9 mouse cellular contexts compared by ENCODE assay signal in the genomic region with DNA sequence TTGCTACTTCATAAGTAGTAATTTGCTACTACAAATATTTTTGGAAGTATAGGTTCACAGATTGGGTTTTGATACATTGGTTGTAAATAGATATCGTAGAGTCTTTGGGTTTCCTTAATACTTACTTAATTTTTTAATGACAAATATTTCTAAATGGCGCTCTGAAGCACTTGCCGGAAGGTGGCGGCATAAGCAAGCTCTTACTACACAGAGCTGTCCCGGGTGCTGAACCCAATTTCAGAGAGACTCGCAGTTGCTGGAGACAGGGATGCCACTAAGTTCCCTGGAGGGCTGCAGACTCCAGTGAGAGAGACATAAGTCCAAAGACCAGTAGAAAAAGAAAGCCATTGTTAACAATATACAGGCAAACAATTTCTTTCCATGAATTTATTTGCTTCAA. TPM values are rescaled to one million over a fixed set of nuclear protein-coding genes. Genes with fewer than 3 reads are reported as not detected.
DNase-seq lines count a peak whose midpoint lies in the region; ATAC-seq and TF ChIP-seq lines count a peak whose summit lies in the region.
"Had no signal": no experiment of that assay in that cellular context is flagged by ENCODE, and none has a peak within 500 bp of the region (broad histone marks: within the 10 kb centered on the region; RNA-seq: fewer than 3 reads in every experiment).

No protein-coding gene starts in this region.

- H3K4me1 ChIP-seq in hindbrain, embryonic 11.5 days (replicated peaks; ENCODE audit: control insufficient read depth, insufficient read depth, low read length), result 0 out of 2 replicates have a peak, but pooled peaks cover 5% of the 10 kb centered on the region
- peaks cover 19% of the 10 kb centered on the region for H3K4me1 ChIP-seq in hindbrain, embryonic 13.5 days (replicated peaks)

- H3K4me3 ChIP-seq in hindbrain, embryonic 11.5 days (ENCODE audit: low read depth, low read length), result no peak overlapping the region
- no peak overlapping the region for H3K4me3 ChIP-seq in hindbrain, embryonic 13.5 days
- no peak overlapping the region for H3K4me3 ChIP-seq in myocyte
- H3K4me3 ChIP-seq: erythroblast, embryonic 14.5 days had no signal

- H3K79me2 ChIP-seq in myocyte (ENCODE audit: control insufficient read depth, insufficient read depth), result no peaks in the 10 kb centered on the region

- no peak overlapping the region for H3K27ac ChIP-seq in hindbrain, embryonic 11.5 days (ENCODE audit: low read depth, low read length)
- no peak overlapping the region for H3K27ac ChIP-seq in hindbrain, embryonic 13.5 days

- no peak for TF ChIP-seq POLR2A in myocyte (IDR thresholded peaks at IDR 0.05; ENCODE audit: insufficient read length, low read depth)

- ATAC-seq in hindbrain, embryonic 11.5 days (ENCODE audit: low FRiP score), result peak; percentile 51
- no peak for ATAC-seq in hindbrain, embryonic 13.5 days (ENCODE audit: low FRiP score)
- ATAC-seq in hematopoietic stem cell, adult 5-6 weeks (replicated peaks in 1 of 2; ENCODE audit: insufficient read depth in 1 of 2, low FRiP score in 2 of 2, low TSS enrichment in 1 of 2, low read depth in 1 of 2, poor library complexity in 2 of 2, severe bottlenecking in 2 of 2), result peak; percentile 56 to 58; a peak in 3 of 4 replicates

- intact Hi-C loops in left cerebral cortex, postnatal 25 days (cut with DNase I), result loop anchor here (2.0 to 10.0 kb wide), 4 partner anchors 152 to 1476 kb away; no protein-coding TSS in a partner anchor

- no peak overlapping the region for H3K9ac ChIP-seq in hindbrain, embryonic 11.5 days (ENCODE audit: low read depth, low read length)
- no peak overlapping the region for H3K9ac ChIP-seq in hindbrain, embryonic 13.5 days

- 5% methylated on average over 6 of the region's 6 CpGs for WGBS in hindbrain, embryonic 11.5 days
- 4% methylated on average over 6 of the region's 6 CpGs for WGBS in hindbrain, embryonic 13.5 days

- H3K36me3 ChIP-seq in hindbrain, embryonic 11.5 days (ENCODE audit: control insufficient read depth, insufficient read depth, low read length), result no peaks in the 10 kb centered on the region
- no peaks in the 10 kb centered on the region for H3K36me3 ChIP-seq in hindbrain, embryonic 13.5 days
- no peaks in the 10 kb centered on the region for H3K36me3 ChIP-seq in myocyte (ENCODE audit: control insufficient read depth, insufficient read depth)

- no peak overlapping the region for H3ac ChIP-seq in myocyte (ENCODE audit: control insufficient read depth, insufficient read length)

- no peak overlapping the region for H3K4me2 ChIP-seq in hindbrain, embryonic 11.5 days (replicated peaks; ENCODE audit: low read depth, low read length)
- H3K4me2 ChIP-seq in hindbrain, embryonic 13.5 days, result no peak overlapping the region
- H3K4me2 ChIP-seq in myocyte (ENCODE audit: low read depth), result no peak overlapping the region

- no peaks in the 10 kb centered on the region for H3K9me3 ChIP-seq in hindbrain, embryonic 11.5 days (ENCODE audit: control insufficient read depth, low read length)
- no peaks in the 10 kb centered on the region for H3K9me3 ChIP-seq in hindbrain, embryonic 13.5 days

- peak; percentile 76 for DNase-seq in hindbrain, embryonic 11.5 days (ENCODE audit: low spot score)
- DNase-seq in Muller cell, postnatal 12 days (ENCODE audit: inconsistent ontology term), result peak; percentile 23
- peak; percentile 73 to 77 for DNase-seq in cerebellum, postnatal 14 days
- DNase-seq in left cerebral cortex, postnatal 25 days (ENCODE audit: low spot score in 2 of 2), result peak; percentile 64 to 77
- DNase-seq in urinary bladder, postnatal 36 days (ENCODE audit: low spot score in 2 of 2), result peak; percentile 2 to 7

- peaks cover 37% of the 10 kb centered on the region for H3K27me3 ChIP-seq in hindbrain, embryonic 11.5 days (ENCODE audit: control insufficient read depth, insufficient read depth, low read length)
- peaks cover 49% of the 10 kb centered on the region for H3K27me3 ChIP-seq in hindbrain, embryonic 13.5 days
- H3K27me3 ChIP-seq in myocyte (ENCODE audit: control insufficient read depth, insufficient read depth, insufficient read length), result no peaks in the 10 kb centered on the region

TF ChIP-seq in myocyte, 11 proteins besides CTCF, POLR2A, EP300 and RAD21:
- TF ChIP-seq CEBPB (IDR thresholded peaks at IDR 0.05; ENCODE audit: insufficient read depth, poor library complexity, severe bottlenecking), result no peak
- no peak for TF ChIP-seq MYOD1 (IDR thresholded peaks at IDR 0.05; ENCODE audit: control insufficient read depth in 1 of 3, insufficient read length in 2 of 3, low read depth in 2 of 3)
- TF ChIP-seq REST (IDR thresholded peaks at IDR 0.05; ENCODE audit: insufficient read depth, insufficient read length), result peak; percentile 73
- no peak for TF ChIP-seq E2F4 (IDR thresholded peaks at IDR 0.05; ENCODE audit: insufficient read depth)
TF ChIP-seq in myocyte: peak in this region for 1.

RNA-seq across cellular contexts. Expression of a gene that starts 0.9 kb away (rescaled TPM):
- polyA plus RNA-seq in hindbrain, embryonic 11.5 days (2014; fragmentation: Nextera tagmentation; extraction: Ambion mirVana), result 0.56 and 0.81 TPM in 2 replicates
- 2.0 and 2.4 TPM in 2 replicates for polyA plus RNA-seq in hindbrain, embryonic 13.5 days (2015; fragmentation: Nextera tagmentation; extraction: Ambion mirVana)
- total RNA-seq in hematopoietic stem cell, adult 5-6 weeks (2017), result not detected in 2 replicates
- 10 to 100 TPM; 13.3 to 14.6 TPM for total RNA-seq in left cerebral cortex, postnatal 25 days (2021)
- polyA plus RNA-seq in myocyte (2012; fragmentation: generic; extraction: Trizol), result not detected
- polyA plus RNA-seq: erythroblast, embryonic 14.5 days had no signal

Comparison
In these comparisons a context has a peak if more than half of its experiments do, and no peak if none do; other contexts are left out.
1. DNase-seq: peak in every context shown above with its lines; median percentile 76 in hindbrain, embryonic 11.5 days; 75 in cerebellum, postnatal 14 days; 70 in left cerebral cortex, postnatal 25 days; 23 in Muller cell, postnatal 12 days; 4 in urinary bladder, postnatal 36 days.